Comparison of ENCODE assay signal across 24 mouse cellular contexts in the genomic region with DNA sequence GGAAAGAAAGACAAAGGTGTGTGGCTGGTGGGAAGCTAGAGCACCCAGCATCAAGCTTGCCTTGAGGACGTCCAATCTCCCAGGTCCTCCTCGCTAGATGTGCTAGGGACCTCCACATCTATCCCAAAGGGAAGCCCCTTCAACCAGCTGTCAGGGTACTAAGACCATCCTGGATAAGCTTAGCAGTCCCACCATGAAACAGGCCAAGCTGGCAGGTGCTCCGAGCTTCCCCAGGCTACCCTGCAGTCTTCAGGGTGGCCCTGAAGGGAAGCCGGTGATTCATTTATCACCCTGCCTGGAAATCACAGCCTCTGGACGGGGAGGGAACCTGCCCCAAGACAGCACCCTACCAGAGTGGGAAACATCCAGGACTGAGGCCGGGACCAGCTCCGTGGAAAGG. TPM values are rescaled to one million over a fixed set of nuclear protein-coding genes. Genes with fewer than 3 reads are reported as not detected.
DNase-seq lines count a peak whose midpoint lies in the region; ATAC-seq and TF ChIP-seq lines count a peak whose summit lies in the region.
"Had no signal": no experiment of that assay in that cellular context is flagged by ENCODE, and none has a peak within 500 bp of the region (broad histone marks: within the 10 kb centered on the region; RNA-seq: fewer than 3 reads in every experiment).

No protein-coding gene starts in this region.

- H3K4me2 ChIP-seq in lung, embryonic 15.5 days = peak overlapping the region; percentile 52
- H3K4me2 ChIP-seq in intestine, embryonic 16.5 days (ENCODE audit: low read depth, low read length) = peak overlapping the region; percentile 39; the same call in 1 of the 2 replicates
- H3K4me2 ChIP-seq in stomach, embryonic 15.5 days = peak overlapping the region; percentile 55
- no peak overlapping the region for H3K4me2 ChIP-seq in liver, postnatal 0 days (ENCODE audit: low read depth, low read length)
- H3K4me2 ChIP-seq: embryonic facial prominence, embryonic 12.5 days; heart, embryonic 12.5 days; liver, embryonic 12.5 days; midbrain, embryonic 13.5 days had no signal

- peak; percentile 10 for DNase-seq in embryo, embryonic 10.5 days (ENCODE audit: low spot score)
- no peak for DNase-seq in embryo, embryonic 11 days
- no peak for DNase-seq in lung, postnatal 14 days
- no peak for DNase-seq in liver, postnatal 0 days
- DNase-seq in ovary, postnatal 10 days (ENCODE audit: low spot score) = no peak
- DNase-seq: adrenal gland, adult 8-10 months; cerebellum, adult 8-10 months; cerebellum, postnatal 25 days; gastrocnemius, postnatal 25 days; heart, adult 18-20 months; kidney, adult 2 months; kidney, postnatal 36 days; retina, postnatal 1 day; right cerebral cortex, postnatal 14 days had no signal

- peak overlapping the region; percentile 26; the same call in 1 of the 2 replicates for H3K27ac ChIP-seq in lung, embryonic 15.5 days
- H3K27ac ChIP-seq in intestine, embryonic 16.5 days (ENCODE audit: low read length) = peak overlapping the region; percentile 38; the same call in 1 of the 2 replicates
- H3K27ac ChIP-seq in stomach, embryonic 15.5 days = peak overlapping the region; percentile 63
- H3K27ac ChIP-seq in liver, postnatal 0 days (ENCODE audit: low read depth) = no peak overlapping the region
- H3K27ac ChIP-seq: embryonic facial prominence, embryonic 12.5 days; liver, embryonic 12.5 days; midbrain, embryonic 13.5 days had no signal

- H3K27me3 ChIP-seq in lung, embryonic 15.5 days = peaks cover 80% of the 10 kb centered on the region
- peaks cover 53% of the 10 kb centered on the region for H3K27me3 ChIP-seq in intestine, embryonic 16.5 days (replicated peaks; ENCODE audit: control insufficient read depth, insufficient read depth, low read length)
- H3K27me3 ChIP-seq in stomach, embryonic 15.5 days (replicated peaks) = peaks cover 53% of the 10 kb centered on the region
- H3K27me3 ChIP-seq in liver, postnatal 0 days (ENCODE audit: insufficient read depth, low read length) = peaks cover 94% of the 10 kb centered on the region

- no peak for ATAC-seq in lung, embryonic 15.5 days (ENCODE audit: borderline replicate concordance, extremely low read depth, low FRiP score, low TSS enrichment)
- no peak for ATAC-seq in intestine, embryonic 16.5 days
- ATAC-seq in stomach, embryonic 15.5 days (ENCODE audit: insufficient read depth, low FRiP score, low read depth) = no peak
- ATAC-seq in liver, postnatal 0 days = no peak
- ATAC-seq: forebrain, embryonic 14.5 days; liver, embryonic 12.5 days; midbrain, embryonic 13.5 days had no signal

- no peak for TF ChIP-seq EP300 in liver, postnatal 0 days (IDR thresholded peaks at IDR 0.05; ENCODE audit: low read depth)

- peaks cover 2% of the 10 kb centered on the region; the same call in 1 of the 2 replicates for H3K36me3 ChIP-seq in lung, embryonic 15.5 days
- no peaks in the 10 kb centered on the region for H3K36me3 ChIP-seq in intestine, embryonic 16.5 days (ENCODE audit: control insufficient read depth, insufficient read depth, low read length)
- H3K36me3 ChIP-seq in stomach, embryonic 15.5 days = no peaks in the 10 kb centered on the region
- H3K36me3 ChIP-seq in liver, postnatal 0 days (replicated peaks; ENCODE audit: insufficient read depth, low read length) = no peaks in the 10 kb centered on the region
- H3K36me3 ChIP-seq: embryonic facial prominence, embryonic 12.5 days; heart, embryonic 12.5 days; liver, embryonic 12.5 days; midbrain, embryonic 13.5 days had no signal

- H3K9ac ChIP-seq in lung, embryonic 15.5 days = no peak overlapping the region
- H3K9ac ChIP-seq in intestine, embryonic 16.5 days (ENCODE audit: low read depth, low read length) = peak overlapping the region; percentile 46
- no peak overlapping the region for H3K9ac ChIP-seq in stomach, embryonic 15.5 days
- no peak overlapping the region for H3K9ac ChIP-seq in liver, postnatal 0 days (replicated peaks)
- H3K9ac ChIP-seq: embryonic facial prominence, embryonic 12.5 days; heart, embryonic 12.5 days; liver, embryonic 12.5 days; midbrain, embryonic 13.5 days had no signal

- H3K9me3 ChIP-seq in lung, embryonic 15.5 days = no peaks in the 10 kb centered on the region
- H3K9me3 ChIP-seq in intestine, embryonic 16.5 days (ENCODE audit: control insufficient read depth, low read length) = no peaks in the 10 kb centered on the region
- H3K9me3 ChIP-seq in stomach, embryonic 15.5 days = no peaks in the 10 kb centered on the region
- no peaks in the 10 kb centered on the region for H3K9me3 ChIP-seq in liver, postnatal 0 days (ENCODE audit: low read length)
- H3K9me3 ChIP-seq: embryonic facial prominence, embryonic 12.5 days; heart, embryonic 12.5 days; liver, embryonic 12.5 days; megakaryocyte, embryonic 14.5 days; midbrain, embryonic 13.5 days had no signal

- WGBS in lung, embryonic 15.5 days = 45% methylated on average over 7 of the region's 7 CpGs
- 28% methylated on average over 7 of the region's 7 CpGs for WGBS in intestine, embryonic 16.5 days
- WGBS in stomach, embryonic 15.5 days = 24% methylated on average over 7 of the region's 7 CpGs
- WGBS in liver, postnatal 0 days (ENCODE audit: insufficient replicate concordance) = 24% methylated on average over 7 of the region's 7 CpGs

- no peak for TF ChIP-seq CTCF in liver, postnatal 0 days (IDR thresholded peaks at IDR 0.05; ENCODE audit: low read depth)

- peaks cover 25% of the 10 kb centered on the region for H3K4me1 ChIP-seq in lung, embryonic 15.5 days
- H3K4me1 ChIP-seq in intestine, embryonic 16.5 days (ENCODE audit: control insufficient read depth, insufficient read depth, low read length) = peaks cover 8% of the 10 kb centered on the region
- H3K4me1 ChIP-seq in stomach, embryonic 15.5 days = peaks cover 6% of the 10 kb centered on the region; the same call in 1 of the 2 replicates
- 0 out of 2 replicates have a peak, but pooled peaks cover 2% of the 10 kb centered on the region for H3K4me1 ChIP-seq in liver, postnatal 0 days (ENCODE audit: insufficient read depth)

- H3K4me3 ChIP-seq in lung, embryonic 15.5 days = peak overlapping the region; percentile 18
- H3K4me3 ChIP-seq in intestine, embryonic 16.5 days (ENCODE audit: low read length) = no peak overlapping the region
- H3K4me3 ChIP-seq in stomach, embryonic 15.5 days (replicated peaks) = peak overlapping the region; percentile 5; the same call in 1 of the 2 replicates
- no peak overlapping the region for H3K4me3 ChIP-seq in liver, postnatal 0 days (ENCODE audit: low read depth, low read length)
- H3K4me3 ChIP-seq: embryonic facial prominence, embryonic 12.5 days; heart, embryonic 12.5 days; liver, embryonic 12.5 days; megakaryocyte, embryonic 14.5 days; midbrain, embryonic 13.5 days had no signal

RNA-seq across cellular contexts. Expression of a gene that starts 7.6 kb away (rescaled TPM):
- polyA plus RNA-seq in lung, embryonic 15.5 days (2015; fragmentation: Nextera tagmentation; extraction: Ambion mirVana) = 151 and 157 TPM in 2 replicates
- 86.9 and 88.3 TPM in 2 replicates for polyA plus RNA-seq in intestine, embryonic 16.5 days (2015; fragmentation: Nextera tagmentation; extraction: Ambion mirVana)
- 131 and 136 TPM in 2 replicates for polyA plus RNA-seq in stomach, embryonic 15.5 days (2015; fragmentation: Nextera tagmentation; extraction: Ambion mirVana)
- 2.7 and 3.1 TPM in 2 replicates for polyA plus RNA-seq in liver, postnatal 0 days (2015; fragmentation: Nextera tagmentation; extraction: Ambion mirVana)

RNA-seq across cellular contexts. Expression of a gene that starts 31.6 kb away (rescaled TPM):
- polyA plus RNA-seq in lung, embryonic 15.5 days (2015; fragmentation: Nextera tagmentation; extraction: Ambion mirVana) = 60.2 and 60.8 TPM in 2 replicates
- polyA plus RNA-seq in intestine, embryonic 16.5 days (2015; fragmentation: Nextera tagmentation; extraction: Ambion mirVana) = 48.9 TPM in 2 replicates
- polyA plus RNA-seq in stomach, embryonic 15.5 days (2015; fragmentation: Nextera tagmentation; extraction: Ambion mirVana) = 53.9 and 56.3 TPM in 2 replicates
- polyA plus RNA-seq in liver, postnatal 0 days (2015; fragmentation: Nextera tagmentation; extraction: Ambion mirVana) = 12.9 and 13.7 TPM in 2 replicates

RNA-seq across cellular contexts. Expression of a gene that starts 39.4 kb away (rescaled TPM):
- 2.1 and 2.3 TPM in 2 replicates for polyA plus RNA-seq in lung, embryonic 15.5 days (2015; fragmentation: Nextera tagmentation; extraction: Ambion mirVana)
- 0.20 and 0.22 TPM in 2 replicates for polyA plus RNA-seq in intestine, embryonic 16.5 days (2015; fragmentation: Nextera tagmentation; extraction: Ambion mirVana)
- polyA plus RNA-seq in stomach, embryonic 15.5 days (2015; fragmentation: Nextera tagmentation; extraction: Ambion mirVana) = 0.77 and 0.90 TPM in 2 replicates
- polyA plus RNA-seq in liver, postnatal 0 days (2015; fragmentation: Nextera tagmentation; extraction: Ambion mirVana) = 0.04 and 0.05 TPM in 2 replicates

RNA-seq across cellular contexts. Expression of a gene that starts 51.2 kb away (rescaled TPM):
- 6.8 and 8.5 TPM in 2 replicates for polyA plus RNA-seq in lung, embryonic 15.5 days (2015; fragmentation: Nextera tagmentation; extraction: Ambion mirVana)
- 5.2 and 5.8 TPM in 2 replicates for polyA plus RNA-seq in intestine, embryonic 16.5 days (2015; fragmentation: Nextera tagmentation; extraction: Ambion mirVana)
- polyA plus RNA-seq in stomach, embryonic 15.5 days (2015; fragmentation: Nextera tagmentation; extraction: Ambion mirVana) = 7.2 and 9.4 TPM in 2 replicates
- not detected in 2 replicates for polyA plus RNA-seq in liver, postnatal 0 days (2015; fragmentation: Nextera tagmentation; extraction: Ambion mirVana)
- polyA plus RNA-seq: neural tube, embryonic 14.5 days had no signal

Comparison
In these comparisons a context has a peak if more than half of its experiments do, and no peak if none do; other contexts are left out.
1. H3K4me3 ChIP-seq: peak in lung, embryonic 15.5 days (single experiment) and stomach, embryonic 15.5 days (single experiment); none in intestine, embryonic 16.5 days (single experiment) and liver, postnatal 0 days (single experiment).
2. RNA of a gene that starts 7.6 kb away (polyA plus RNA-seq): 151 to 157 TPM in lung, embryonic 15.5 days, 131 to 136 TPM in stomach, embryonic 15.5 days and 86.9 to 88.3 TPM in intestine, embryonic 16.5 days; 2.7 to 3.1 TPM in liver, postnatal 0 days; every median in the first group is over 10 times any median in the second.